Mouse (Mus musculus): Measurements from ENCODE around the gene Fmnl2.

Gene Fmnl2

DNA sequence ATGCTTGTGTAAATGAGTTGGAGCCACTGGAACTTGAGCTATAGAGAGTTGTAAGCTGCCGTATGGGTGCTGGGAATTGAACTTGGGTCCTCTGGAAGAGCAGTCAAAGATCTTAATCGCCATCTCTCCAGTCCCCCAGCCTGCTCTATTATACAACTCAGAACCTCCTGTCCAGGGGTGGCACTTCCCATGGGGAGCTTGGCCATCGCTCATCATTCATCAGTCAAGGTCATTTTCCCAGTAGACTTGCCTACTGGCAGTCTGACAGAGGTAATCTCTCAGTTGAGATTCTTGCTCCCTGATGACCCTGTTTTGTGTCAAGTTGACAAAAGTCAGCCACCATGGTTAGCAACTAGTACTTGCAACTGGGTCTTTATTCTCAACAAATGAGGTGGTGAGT lies 165.3 kb downstream of the Fmnl2 start:
- in situ Hi-C loops (cut with MboI; ENCODE audit: unreplicated experiment in 2 of 2), result no loop called here

DNA sequence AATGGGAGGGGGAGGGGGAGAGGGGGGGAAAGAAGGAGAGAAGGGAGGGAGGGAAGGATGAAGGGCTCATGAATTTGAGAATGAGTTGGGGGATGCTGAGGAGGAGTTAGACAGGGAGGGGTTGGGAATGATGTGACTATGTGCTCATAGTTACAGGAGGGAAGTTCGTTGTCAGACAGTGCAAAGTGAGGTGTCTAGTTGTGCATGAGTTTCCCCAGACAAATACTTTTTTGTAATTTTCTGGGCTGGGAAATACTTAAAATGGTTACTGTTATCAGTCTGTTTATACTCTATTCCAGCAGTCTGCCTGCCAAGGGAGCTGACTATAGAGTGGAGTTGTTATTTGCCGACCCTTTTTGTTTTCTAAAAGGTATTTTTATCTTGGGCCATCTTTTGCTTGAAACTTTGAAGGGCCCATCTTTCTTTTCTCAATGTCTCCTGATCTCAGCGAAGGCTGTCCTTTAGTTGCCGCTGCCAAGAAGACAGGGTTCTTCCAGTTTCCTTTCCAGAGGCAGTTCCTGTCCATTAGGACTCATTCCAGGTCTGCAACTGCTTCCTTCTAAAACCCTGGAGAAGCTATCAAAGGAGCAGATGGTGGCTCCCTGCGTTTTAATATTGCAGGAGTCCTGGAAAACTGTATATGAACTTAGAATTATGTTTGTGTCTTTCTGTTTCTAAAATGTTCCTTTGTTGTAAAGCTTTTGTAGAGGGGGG lies 168.6 kb downstream of the Fmnl2 start:
- in situ Hi-C loops (cut with MboI; ENCODE audit: unreplicated experiment in 2 of 2), result no loop called here

DNA sequence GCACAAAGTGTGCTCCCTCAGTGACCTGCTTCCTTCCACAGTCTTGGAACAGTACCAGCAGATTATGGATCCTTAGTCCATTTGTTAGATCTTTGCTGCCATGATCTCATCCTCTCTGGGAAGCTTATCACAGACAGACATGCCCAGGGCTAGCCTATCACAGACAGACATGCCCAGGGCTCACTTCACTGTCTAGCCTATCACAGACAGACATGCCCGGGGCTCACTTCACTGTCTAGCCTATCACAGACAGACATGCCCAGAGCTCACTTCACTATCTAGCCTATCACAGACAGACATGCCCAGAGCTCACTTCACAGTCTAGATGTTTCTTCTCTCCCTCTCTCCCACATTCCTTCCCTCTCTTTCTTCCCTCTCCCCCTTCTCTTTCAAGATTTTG lies 171.2 kb downstream of the Fmnl2 start:
- in situ Hi-C loops (cut with MboI; ENCODE audit: unreplicated experiment in 2 of 2), result no loop called here

DNA sequence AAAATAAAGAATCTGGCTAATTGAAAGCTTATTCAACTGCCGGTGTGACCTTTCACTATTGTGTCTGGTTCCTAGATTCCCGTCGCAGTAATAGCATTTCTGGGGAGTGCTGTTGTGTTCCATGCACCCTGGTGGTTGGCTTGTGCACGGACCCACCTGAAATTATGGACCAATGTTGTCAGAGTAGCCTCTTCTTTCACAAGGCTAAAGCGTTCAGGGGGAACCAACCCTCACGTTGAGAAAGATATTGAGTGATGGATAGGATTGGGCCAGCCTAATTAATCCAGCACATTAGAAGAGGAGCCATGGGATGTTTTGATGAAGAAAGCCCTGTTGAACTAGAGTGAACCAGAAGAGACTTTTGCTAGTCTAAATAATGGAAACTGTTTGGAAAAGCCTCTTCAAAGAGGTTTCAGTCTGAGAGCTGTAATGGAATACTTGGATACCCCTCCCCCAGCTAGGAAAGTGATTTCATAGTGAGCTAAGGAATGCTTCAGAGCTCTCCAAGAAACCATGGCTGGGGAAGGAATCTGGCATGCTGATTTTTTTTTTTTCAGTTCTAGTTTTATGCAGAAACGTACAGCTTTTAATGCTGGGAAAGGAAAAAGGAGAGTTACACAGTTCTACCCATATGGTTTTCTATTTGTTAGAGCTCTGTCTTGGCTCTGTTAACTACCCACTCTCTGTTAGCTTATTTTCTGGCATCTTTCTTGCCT lies 172.2 kb downstream of the Fmnl2 start:
- in situ Hi-C loops (cut with MboI; ENCODE audit: unreplicated experiment in 2 of 2), result no loop called here

DNA sequence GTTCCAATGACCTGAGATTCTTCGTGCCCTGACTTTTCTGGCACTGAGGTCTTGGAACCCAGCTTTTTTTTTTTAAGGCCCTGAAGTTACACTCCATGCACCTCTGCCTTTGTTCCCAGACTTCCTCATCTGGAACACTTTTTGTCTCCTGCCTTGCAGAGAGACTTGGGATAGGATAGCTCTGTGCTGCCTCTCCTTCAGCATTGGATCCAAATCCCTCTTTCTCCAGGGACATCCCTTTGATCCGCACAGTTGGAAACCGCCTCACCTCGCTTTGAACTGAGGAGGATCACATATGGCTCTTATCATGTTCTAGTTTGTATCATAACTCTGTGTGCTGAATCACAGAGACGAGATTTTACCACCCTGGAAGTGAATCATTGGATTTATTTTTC lies 172.8 kb downstream of the Fmnl2 start:
- in situ Hi-C loops (cut with MboI; ENCODE audit: unreplicated experiment in 2 of 2), result no loop called here

DNA sequence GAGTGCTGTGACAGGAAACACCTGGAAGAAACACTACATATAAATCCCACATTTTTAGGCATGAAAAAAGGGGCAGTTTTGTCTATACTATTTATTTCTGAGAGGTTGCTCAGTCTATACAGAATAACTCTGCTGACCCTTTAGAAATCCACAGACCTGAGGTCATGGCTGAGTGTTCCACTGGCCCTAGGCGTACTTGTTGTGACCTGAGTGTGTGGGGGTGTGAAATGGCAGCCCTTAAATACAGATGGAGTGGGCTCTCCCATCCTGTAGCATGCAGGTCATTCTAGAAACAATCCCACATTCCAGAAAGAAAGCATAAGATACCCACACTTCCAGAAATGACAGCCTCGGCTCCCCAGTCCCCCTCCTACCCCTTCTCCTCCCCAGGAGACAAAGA lies 180.6 kb downstream of the Fmnl2 start:
- in situ Hi-C loops (cut with MboI; ENCODE audit: unreplicated experiment in 2 of 2), result no loop called here

DNA sequence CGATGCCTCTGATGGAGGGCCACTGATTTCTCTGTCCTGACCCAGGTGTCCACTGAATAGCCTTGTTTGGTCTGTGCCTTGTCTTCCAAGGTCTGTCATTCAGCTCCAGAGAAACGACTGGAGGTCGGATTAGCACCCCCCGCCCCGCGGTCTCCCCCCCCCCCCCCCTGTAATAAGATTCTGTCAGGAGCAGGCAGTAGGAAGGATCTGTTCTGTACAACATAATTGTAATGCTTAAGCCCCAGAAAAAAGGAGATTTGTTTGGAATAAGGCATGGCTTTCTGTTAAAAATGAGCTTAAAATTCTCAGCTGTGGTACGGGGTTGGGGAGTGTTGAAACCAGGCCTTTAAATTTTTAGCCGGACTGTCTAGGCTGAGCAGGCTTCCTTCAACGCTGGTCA lies 181.1 kb downstream of the Fmnl2 start:
- in situ Hi-C loops (cut with MboI; ENCODE audit: unreplicated experiment in 2 of 2), result no loop called here

DNA sequence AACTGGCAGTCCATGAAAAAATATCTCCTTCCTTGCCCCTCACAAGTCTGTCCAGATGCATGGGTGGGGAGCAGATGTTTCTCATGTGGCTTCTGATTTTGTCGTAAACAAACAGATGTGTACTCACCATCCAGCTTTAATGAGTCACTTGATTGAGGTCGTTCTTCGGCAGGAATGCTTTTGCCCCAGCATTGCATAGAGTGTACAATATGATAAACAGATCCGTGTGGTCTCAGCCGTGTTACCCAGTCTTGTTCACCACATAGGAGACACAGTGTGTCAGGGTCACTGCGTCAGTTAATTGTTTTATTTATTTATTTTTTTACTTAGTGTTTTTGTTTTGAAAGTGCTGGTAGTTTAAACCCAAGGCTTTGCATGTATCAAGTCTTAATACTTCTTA lies 189.4 kb downstream of the Fmnl2 start:
- in situ Hi-C loops (cut with MboI; ENCODE audit: unreplicated experiment in 2 of 2), result no loop called here

DNA sequence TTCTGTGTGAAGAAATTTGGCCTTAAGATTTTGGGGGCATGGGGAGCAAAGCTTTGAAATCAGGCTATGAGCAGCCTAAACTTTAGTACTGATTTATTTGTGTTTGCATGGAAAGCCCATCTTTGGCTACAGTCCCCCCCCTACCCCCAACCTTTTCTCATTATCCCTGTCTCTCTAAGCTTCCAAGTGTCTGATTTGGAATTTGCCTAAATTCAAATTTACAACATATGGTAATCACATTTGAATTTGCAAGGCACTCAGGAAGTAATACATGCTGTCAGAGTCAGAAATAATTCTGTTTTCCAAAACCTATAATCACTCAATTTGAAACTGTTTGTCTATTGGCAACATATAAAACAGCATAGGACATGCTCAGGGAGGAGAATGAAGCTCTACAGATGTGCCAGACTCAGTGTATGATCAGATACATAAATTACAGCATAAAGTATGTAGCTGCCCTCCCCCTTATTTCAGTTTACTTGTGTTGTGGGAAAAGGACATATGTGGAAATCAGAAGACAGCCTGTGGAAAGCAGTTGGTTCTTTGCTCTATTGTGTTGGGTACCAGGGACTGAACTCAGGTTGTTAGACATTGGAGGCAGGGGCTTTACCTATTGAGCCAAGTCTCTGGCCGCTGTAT lies 190.2 kb downstream of the Fmnl2 start:
- in situ Hi-C loops (cut with MboI; ENCODE audit: unreplicated experiment in 2 of 2), result no loop called here

DNA sequence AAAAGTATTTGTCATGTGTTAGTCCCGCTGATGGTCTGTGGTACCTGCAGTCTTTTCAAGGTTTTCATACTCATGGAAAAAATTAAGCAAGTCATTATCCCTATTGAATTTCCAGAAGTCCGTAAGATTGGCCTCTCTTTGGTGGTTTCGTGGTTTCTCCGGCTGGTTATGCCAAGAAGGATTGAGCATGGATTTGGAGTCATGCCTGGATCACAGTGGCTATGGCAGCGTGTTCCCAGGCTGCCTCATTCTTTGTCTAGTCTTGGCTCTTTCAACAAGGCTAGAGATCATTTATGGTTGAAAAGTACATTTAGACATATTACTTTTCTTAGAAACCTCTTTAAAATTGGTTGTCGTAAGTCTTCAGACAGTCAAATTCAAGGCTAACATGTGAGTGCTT lies 192.7 kb downstream of the Fmnl2 start:
- in situ Hi-C loops (cut with MboI; ENCODE audit: unreplicated experiment in 2 of 2), result no loop called here

DNA sequence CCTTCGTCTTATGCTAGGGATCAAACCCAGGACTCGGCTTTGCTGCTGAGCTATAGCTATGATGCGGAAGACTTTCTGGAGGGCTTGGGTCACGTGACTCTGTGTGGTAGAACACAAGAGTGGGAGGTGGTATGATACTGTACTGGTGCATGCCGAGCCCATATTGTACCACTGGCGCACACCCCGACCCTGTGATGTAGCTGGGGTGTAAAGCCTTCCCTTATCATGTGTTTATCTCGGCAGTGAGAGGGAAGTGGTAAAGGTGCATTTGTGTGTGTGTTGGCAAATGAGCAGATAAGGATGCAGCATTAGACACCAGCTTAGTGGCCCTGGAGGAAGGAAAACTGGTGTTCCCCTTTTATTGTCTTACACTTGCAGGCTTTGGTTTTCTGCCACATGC lies 193.8 kb downstream of the Fmnl2 start:
- in situ Hi-C loops (cut with MboI; ENCODE audit: unreplicated experiment in 2 of 2), result no loop called here

DNA sequence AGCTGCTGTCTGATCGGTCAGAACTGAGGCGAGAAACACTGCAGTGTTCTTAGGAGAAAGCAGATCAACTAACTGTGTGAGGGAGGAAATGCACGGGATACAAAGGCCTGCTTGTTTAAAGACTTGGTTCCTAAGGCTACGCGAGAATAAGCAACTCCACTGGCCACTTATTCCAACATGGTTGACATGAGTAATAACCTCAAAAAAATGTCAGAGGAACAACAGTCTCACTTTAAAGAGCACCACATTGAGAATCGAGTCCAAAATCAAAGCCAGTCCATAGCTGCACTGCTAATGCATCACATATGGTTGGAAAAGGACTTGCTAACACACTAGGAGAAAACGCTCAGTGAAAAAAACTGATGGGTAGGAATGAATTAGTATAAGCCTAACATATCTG lies 196.1 kb downstream of the Fmnl2 start:
- in situ Hi-C loops (cut with MboI; ENCODE audit: unreplicated experiment in 2 of 2), result no loop called here

DNA sequence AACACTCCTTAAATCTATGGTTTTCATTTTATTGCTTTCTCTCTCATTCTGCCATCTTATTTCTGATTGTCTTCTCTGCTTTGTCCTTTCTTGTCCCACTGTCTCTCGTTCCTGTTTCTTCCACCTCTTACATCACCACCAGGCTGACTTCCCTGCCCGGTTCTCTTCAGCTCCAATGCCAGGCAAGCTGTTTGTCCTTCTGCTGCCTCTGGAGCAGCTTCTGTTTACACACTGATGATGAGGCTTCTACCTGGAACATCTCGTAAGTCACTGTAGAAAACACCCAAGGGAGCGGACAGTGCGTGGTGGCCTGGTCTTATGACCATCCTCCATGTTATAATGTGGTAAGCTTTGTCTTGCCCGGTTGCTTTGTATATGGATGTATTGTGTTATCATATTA lies 198.9 kb downstream of the Fmnl2 start:
- in situ Hi-C loops (cut with MboI; ENCODE audit: unreplicated experiment in 2 of 2), result no loop called here

DNA sequence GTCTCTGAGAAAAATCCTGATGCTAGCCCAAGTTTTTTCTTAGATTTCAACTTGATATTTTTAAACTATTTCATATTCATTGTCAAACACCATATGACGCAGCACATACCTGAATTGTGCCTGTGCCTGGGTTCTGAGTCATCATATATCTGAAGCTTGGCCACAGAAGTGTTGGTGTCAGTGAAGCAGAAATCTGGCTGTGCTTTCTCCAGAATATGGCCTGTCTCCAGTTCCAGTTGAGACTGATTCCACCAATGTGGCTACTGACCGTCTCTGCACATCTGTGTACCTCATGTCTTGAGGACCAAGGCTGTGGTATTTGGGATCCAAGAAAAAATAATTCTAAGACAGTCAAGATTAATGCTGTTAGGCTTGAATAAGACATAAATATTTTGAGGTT lies 199.6 kb downstream of the Fmnl2 start:
- in situ Hi-C loops (cut with MboI; ENCODE audit: unreplicated experiment in 2 of 2), result no loop called here

DNA sequence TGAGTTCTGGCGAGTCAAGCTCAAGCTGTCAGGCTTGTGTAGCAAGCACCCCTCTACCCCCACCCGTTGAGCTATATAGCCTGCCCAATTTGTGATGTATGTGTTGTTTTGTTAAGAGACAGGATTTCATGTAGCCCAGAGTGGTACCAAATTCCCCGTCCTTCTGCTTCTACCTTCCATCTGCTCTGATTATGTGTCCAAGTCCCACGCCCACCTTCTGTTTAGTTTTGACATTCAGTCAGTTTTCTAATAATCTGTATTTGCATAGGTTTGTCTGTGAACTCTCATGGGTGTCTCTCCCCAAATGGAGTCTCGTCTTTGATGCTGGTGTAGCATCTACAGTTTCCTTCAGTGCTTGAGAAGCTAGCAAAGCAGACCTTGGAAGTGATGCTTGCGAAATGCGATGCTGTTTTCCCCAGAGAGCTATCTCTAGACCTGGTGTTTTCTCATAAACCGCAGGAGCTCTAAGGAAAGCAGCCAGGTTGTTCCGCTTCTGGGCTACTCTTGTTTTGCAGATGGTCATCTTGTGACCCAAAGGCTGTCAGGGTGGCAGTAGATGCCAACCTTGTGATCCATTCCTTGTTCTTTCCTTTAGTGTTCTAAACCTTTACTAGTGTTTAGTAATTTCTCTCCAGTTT lies 203.8 kb downstream of the Fmnl2 start:
- in situ Hi-C loops (cut with MboI; ENCODE audit: unreplicated experiment in 2 of 2), result no loop called here

DNA sequence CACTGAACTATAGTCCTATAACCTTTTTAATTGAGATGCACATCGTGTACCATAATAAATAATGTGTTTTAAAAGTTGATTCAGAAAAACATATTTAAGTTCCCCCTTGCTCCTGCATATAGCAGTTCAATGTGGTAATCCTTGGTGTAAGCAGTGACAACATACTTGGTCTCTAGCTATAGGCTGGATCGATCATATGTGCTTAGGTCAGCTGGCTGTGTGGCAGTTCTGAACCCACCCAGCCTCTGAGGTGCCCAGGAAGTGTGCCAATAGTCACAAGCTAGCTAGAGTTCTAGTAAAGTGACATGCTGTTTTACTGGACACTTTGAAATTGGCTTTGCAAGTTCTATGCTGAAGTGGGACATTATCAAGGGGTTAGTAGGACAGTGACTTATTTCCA lies 209.3 kb downstream of the Fmnl2 start:
- in situ Hi-C loops (cut with MboI; ENCODE audit: unreplicated experiment in 2 of 2), result no loop called here

DNA sequence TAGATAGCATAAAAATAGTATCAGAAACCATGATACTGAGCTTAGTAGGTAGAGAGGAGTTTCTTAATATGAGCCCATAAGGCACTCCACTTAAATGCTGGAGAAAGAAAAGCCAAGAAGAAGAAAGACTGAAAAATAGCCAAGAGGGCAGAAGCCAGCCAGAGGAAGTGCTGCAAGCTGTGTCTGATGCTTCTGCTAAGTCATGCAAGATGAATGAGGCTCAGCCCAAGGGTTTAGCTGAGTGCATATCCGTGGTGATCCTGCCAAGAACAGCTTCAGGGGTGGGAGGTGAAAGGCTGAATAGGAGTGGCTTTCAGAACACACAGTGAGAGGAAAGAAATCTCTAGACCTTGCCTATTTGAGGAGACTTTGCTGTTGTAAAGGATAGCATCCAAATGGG lies 212.9 kb downstream of the Fmnl2 start:
- in situ Hi-C loops (cut with MboI; ENCODE audit: unreplicated experiment in 2 of 2), result no loop called here

DNA sequence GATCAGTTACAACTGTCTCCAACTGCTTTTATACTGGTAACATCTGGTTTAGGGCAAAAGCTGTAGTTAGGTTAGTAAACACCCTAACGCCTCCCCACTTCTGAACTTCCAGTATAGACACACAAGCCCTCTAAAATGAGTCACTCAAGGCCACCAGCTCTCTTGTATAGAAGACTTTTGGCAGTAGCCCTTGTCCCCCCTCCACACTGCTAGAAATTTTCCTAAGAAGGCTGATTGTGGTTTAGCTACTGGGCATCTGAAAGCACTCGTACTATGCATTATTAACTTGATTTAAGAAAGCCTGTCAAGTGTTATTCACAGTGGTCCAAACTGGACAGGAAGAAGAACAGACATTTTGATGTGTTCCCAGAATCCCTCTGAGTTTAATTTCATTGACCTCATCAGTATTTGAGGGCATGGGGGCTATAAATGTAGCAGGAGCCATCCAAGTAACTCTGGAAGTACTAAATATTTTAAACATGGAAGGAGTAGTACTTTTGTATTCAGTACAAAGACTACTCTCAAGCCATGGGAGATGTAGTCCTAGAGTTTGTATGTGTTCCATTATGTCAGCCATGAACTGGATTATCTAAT lies 222.1 kb downstream of the Fmnl2 start:
- in situ Hi-C loops (cut with MboI; ENCODE audit: unreplicated experiment in 2 of 2), result loop anchor here (25.0 kb wide), 3 partner anchors 317 to 458 kb away; no protein-coding TSS in a partner anchor

DNA sequence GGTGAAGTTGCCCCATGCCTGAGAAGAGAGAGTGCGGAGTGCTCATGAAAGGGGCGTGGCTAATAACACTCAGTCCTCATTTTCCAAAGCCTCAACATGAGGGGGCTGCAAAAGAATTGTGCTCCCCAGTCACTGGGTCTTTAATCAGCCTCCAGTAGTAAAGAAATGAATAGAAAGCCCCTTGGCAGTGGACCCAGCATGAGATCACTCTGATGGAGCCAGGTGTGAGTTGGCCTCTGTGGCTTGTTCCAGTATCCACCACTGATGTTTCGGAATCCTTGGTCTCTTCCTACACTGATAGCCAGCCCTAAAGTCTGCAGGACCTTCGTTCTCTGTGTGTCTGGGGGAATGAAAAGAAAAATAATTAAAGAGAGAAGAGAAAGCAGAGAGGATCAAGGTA lies 224.4 kb downstream of the Fmnl2 start:
- in situ Hi-C loops (cut with MboI; ENCODE audit: unreplicated experiment in 2 of 2), result loop anchor here (25.0 kb wide), 3 partner anchors 320 to 455 kb away; no protein-coding TSS in a partner anchor

DNA sequence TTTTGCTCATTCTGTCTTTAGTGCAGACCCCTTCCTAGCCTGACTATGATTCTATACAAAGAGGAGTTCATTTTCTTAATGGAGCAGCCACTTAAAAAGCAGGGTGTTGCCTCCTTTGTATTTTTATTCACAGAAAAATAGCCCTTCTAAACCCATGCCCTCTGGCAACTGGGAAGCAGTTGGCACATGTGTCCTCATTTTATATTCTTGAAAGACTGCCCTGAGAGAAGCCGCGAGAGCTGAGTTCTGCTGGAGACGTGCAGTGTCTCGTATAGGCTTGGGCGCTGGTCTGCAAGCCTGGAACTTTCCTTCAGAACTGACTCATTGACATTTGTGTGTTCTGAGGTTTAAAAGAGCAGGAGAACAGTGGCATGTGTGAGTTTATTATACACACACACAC lies 224.8 kb downstream of the Fmnl2 start:
- in situ Hi-C loops (cut with MboI; ENCODE audit: unreplicated experiment in 2 of 2), result loop anchor here (25.0 kb wide), 3 partner anchors 320 to 455 kb away; no protein-coding TSS in a partner anchor

DNA sequence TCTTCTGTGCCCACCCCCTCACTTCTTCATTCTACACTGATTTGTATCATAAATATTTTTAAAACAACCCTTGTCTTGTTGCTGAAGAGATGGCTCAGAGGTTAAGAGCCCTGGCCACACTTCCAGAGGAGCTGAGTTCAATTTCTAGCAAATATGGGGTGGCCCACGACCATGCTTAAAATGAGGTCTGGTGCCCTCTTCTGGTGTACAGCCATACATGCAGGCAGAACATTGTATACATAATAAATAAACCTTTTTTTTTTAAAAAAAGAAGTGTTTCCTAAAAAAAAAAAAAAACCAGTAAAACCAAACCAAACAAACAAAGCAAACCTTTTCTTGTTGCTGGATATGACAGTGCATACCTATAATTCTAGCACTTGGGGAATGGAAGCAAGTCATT lies 225.6 kb downstream of the Fmnl2 start:
- in situ Hi-C loops (cut with MboI; ENCODE audit: unreplicated experiment in 2 of 2), result loop anchor here (25.0 kb wide), 3 partner anchors 321 to 454 kb away; no protein-coding TSS in a partner anchor

Data from v-Abl transformed pro-B cells (cell line).